ENCODE assay signal across 21 mouse cellular contexts in genomic region chr12:70648812-70649188, GRCm38 (mm10).
DNase-seq lines count a peak whose midpoint lies in the region; ATAC-seq and TF ChIP-seq lines count a peak whose summit lies in the region.
"Had no signal": no experiment of that assay in that cellular context is flagged by ENCODE, and none has a peak within 500 bp of the region (broad histone marks: within the 10 kb centered on the region; RNA-seq: fewer than 3 reads in every experiment).

No protein-coding gene starts in this region.

- no peak overlapping the region for H3K9ac ChIP-seq in forebrain, postnatal 0 days
- no peak overlapping the region for H3K9ac ChIP-seq in forebrain, embryonic 13.5 days
- H3K9ac ChIP-seq in heart, embryonic 14.5 days (ENCODE audit: low read length): no peak overlapping the region
- H3K9ac ChIP-seq in lung, embryonic 15.5 days: no peak overlapping the region
- H3K9ac ChIP-seq in stomach, embryonic 16.5 days (ENCODE audit: low read length): no peak overlapping the region
- H3K9ac ChIP-seq: kidney, embryonic 15.5 days; liver, embryonic 12.5 days; neural tube, embryonic 13.5 days had no signal

- H3K4me1 ChIP-seq in forebrain, postnatal 0 days (ENCODE audit: insufficient read depth): 0 out of 2 replicates have a peak, but pooled peaks cover 3% of the 10 kb centered on the region
- no peaks in the 10 kb centered on the region for H3K4me1 ChIP-seq in forebrain, embryonic 13.5 days
- H3K4me1 ChIP-seq in heart, embryonic 14.5 days (ENCODE audit: control insufficient read depth in 2 of 2, insufficient read depth in 2 of 2, low read length in 2 of 2): peaks cover 21 to 41% of the 10 kb centered on the region in 2 experiments
- peaks cover 18% of the 10 kb centered on the region for H3K4me1 ChIP-seq in lung, embryonic 15.5 days
- no peaks in the 10 kb centered on the region for H3K4me1 ChIP-seq in lung, adult 2 months (ENCODE audit: control insufficient read depth, insufficient read depth, low read length)
- peaks cover 4% of the 10 kb centered on the region; the same call in 1 of the 2 replicates for H3K4me1 ChIP-seq in stomach, embryonic 16.5 days (ENCODE audit: control insufficient read depth, insufficient read depth, low read length)
- no peaks in the 10 kb centered on the region for H3K4me1 ChIP-seq in hindbrain, embryonic 10.5 days (replicated peaks)
- H3K4me1 ChIP-seq: kidney, embryonic 15.5 days; neural tube, embryonic 13.5 days had no signal

- H3K9me3 ChIP-seq in forebrain, postnatal 0 days (ENCODE audit: low read length): no peaks in the 10 kb centered on the region
- no peaks in the 10 kb centered on the region for H3K9me3 ChIP-seq in forebrain, embryonic 13.5 days (replicated peaks)
- no peaks in the 10 kb centered on the region for H3K9me3 ChIP-seq in heart, embryonic 14.5 days (ENCODE audit: control insufficient read depth, low read length)
- H3K9me3 ChIP-seq in lung, embryonic 15.5 days: no peaks in the 10 kb centered on the region
- no peaks in the 10 kb centered on the region for H3K9me3 ChIP-seq in stomach, embryonic 16.5 days (replicated peaks; ENCODE audit: control insufficient read depth, low read length)
- no peaks in the 10 kb centered on the region for H3K9me3 ChIP-seq in hindbrain, embryonic 10.5 days
- H3K9me3 ChIP-seq: kidney, embryonic 15.5 days; liver, embryonic 12.5 days; neural tube, embryonic 13.5 days had no signal

- H3K27me3 ChIP-seq in forebrain, postnatal 0 days (ENCODE audit: insufficient read depth, low read length): no peaks in the 10 kb centered on the region
- H3K27me3 ChIP-seq in forebrain, embryonic 13.5 days: no peaks in the 10 kb centered on the region
- no peaks in the 10 kb centered on the region for H3K27me3 ChIP-seq in heart, embryonic 14.5 days (ENCODE audit: control insufficient read depth, insufficient read depth, low read length)
- no peaks in the 10 kb centered on the region for H3K27me3 ChIP-seq in lung, embryonic 15.5 days
- no peaks in the 10 kb centered on the region for H3K27me3 ChIP-seq in stomach, embryonic 16.5 days (ENCODE audit: control insufficient read depth, insufficient read depth, low read length)
- no peaks in the 10 kb centered on the region for H3K27me3 ChIP-seq in hindbrain, embryonic 10.5 days (ENCODE audit: insufficient read depth, poor library complexity, severe bottlenecking)
- H3K27me3 ChIP-seq: kidney, embryonic 15.5 days; liver, embryonic 12.5 days; neural tube, embryonic 13.5 days had no signal

- no peak for TF ChIP-seq POLR2A in lung, adult 2 months (IDR thresholded peaks at IDR 0.05; ENCODE audit: borderline replicate concordance, extremely low read depth, low read depth, low read length)

- 66% methylated on average over 1 of the region's 1 CpGs for WGBS in forebrain, postnatal 0 days
- 91% methylated on average over 1 of the region's 1 CpGs for WGBS in forebrain, embryonic 13.5 days
- WGBS in heart, embryonic 14.5 days: 22% methylated on average over 1 of the region's 1 CpGs
- 60% methylated on average over 1 of the region's 1 CpGs for WGBS in lung, embryonic 15.5 days
- 70% methylated on average over 1 of the region's 1 CpGs for WGBS in lung, adult 2 months
- 56% methylated on average over 1 of the region's 1 CpGs for WGBS in stomach, embryonic 16.5 days
- WGBS in hindbrain, embryonic 10.5 days: 92% methylated on average over 1 of the region's 1 CpGs

- no peak overlapping the region for H3K27ac ChIP-seq in forebrain, postnatal 0 days (ENCODE audit: low read depth, low read length)
- H3K27ac ChIP-seq in forebrain, embryonic 13.5 days: no peak overlapping the region
- H3K27ac ChIP-seq in heart, embryonic 14.5 days (replicated peaks in 1 of 2; ENCODE audit: control insufficient read depth in 1 of 2, insufficient read depth in 1 of 2, low read depth in 2 of 2, low read length in 2 of 2): peak overlapping the region; percentile 73 to 81
- H3K27ac ChIP-seq in lung, embryonic 15.5 days: peak overlapping the region; percentile 33; the same call in 1 of the 2 replicates
- peak overlapping the region; percentile 67 for H3K27ac ChIP-seq in stomach, embryonic 16.5 days (ENCODE audit: low read length)
- no peak overlapping the region for H3K27ac ChIP-seq in hindbrain, embryonic 10.5 days
- H3K27ac ChIP-seq: kidney, embryonic 15.5 days; liver, embryonic 12.5 days; neural tube, embryonic 13.5 days had no signal

- ATAC-seq in forebrain, postnatal 0 days: no peak
- no peak for ATAC-seq in forebrain, embryonic 13.5 days
- no peak for ATAC-seq in heart, embryonic 14.5 days (ENCODE audit: insufficient number of reproducible peaks, insufficient read depth, low FRiP score, low read depth)
- no peak for ATAC-seq in lung, embryonic 15.5 days (ENCODE audit: borderline replicate concordance, extremely low read depth, low FRiP score, low TSS enrichment)
- ATAC-seq in stomach, embryonic 16.5 days (ENCODE audit: insufficient read depth, low FRiP score): no peak
- ATAC-seq: hindbrain, embryonic 16.5 days; intestine, postnatal 0 days; liver, embryonic 12.5 days had no signal

- no peak overlapping the region for H3K4me3 ChIP-seq in forebrain, postnatal 0 days (ENCODE audit: low read depth, low read length)
- no peak overlapping the region for H3K4me3 ChIP-seq in forebrain, embryonic 13.5 days
- no peak overlapping the region for H3K4me3 ChIP-seq in heart, embryonic 14.5 days (ENCODE audit: control insufficient read depth in 1 of 2, insufficient read depth in 1 of 2, low read depth in 1 of 2, low read length in 2 of 2)
- no peak overlapping the region for H3K4me3 ChIP-seq in lung, embryonic 15.5 days
- no peak overlapping the region for H3K4me3 ChIP-seq in lung, adult 2 months (replicated peaks; ENCODE audit: extremely low read depth, low read depth, low read length)
- H3K4me3 ChIP-seq in stomach, embryonic 16.5 days (replicated peaks; ENCODE audit: low read length): no peak overlapping the region
- H3K4me3 ChIP-seq in hindbrain, embryonic 10.5 days: no peak overlapping the region
- H3K4me3 ChIP-seq: kidney, embryonic 15.5 days; liver, embryonic 12.5 days; neural tube, embryonic 13.5 days had no signal

- DNase-seq in forebrain, postnatal 0 days: peak; percentile 37
- DNase-seq in heart, postnatal 4 days: no peak
- DNase-seq in lung, adult 2 months: no peak
- no peak for DNase-seq in hindbrain, embryonic 10.5 days (ENCODE audit: low spot score)
- DNase-seq: adrenal gland, postnatal 25 days; cerebellum, adult 11-12 months; embryo, embryonic 11 days; gastrocnemius, postnatal 25 days; midbrain, embryonic 14.5 days; spleen, adult 18-20 months; thymus, adult 18-20 months had no signal

- no peak overlapping the region for H3K4me2 ChIP-seq in forebrain, postnatal 0 days (ENCODE audit: low read depth)
- no peak overlapping the region for H3K4me2 ChIP-seq in forebrain, embryonic 13.5 days
- no peak overlapping the region for H3K4me2 ChIP-seq in heart, embryonic 14.5 days (ENCODE audit: low read length)
- no peak overlapping the region for H3K4me2 ChIP-seq in lung, embryonic 15.5 days
- H3K4me2 ChIP-seq in stomach, embryonic 16.5 days (ENCODE audit: low read depth, low read length): no peak overlapping the region
- H3K4me2 ChIP-seq: kidney, embryonic 15.5 days; liver, embryonic 12.5 days; neural tube, embryonic 13.5 days had no signal

- TF ChIP-seq CTCF in forebrain, postnatal 0 days (IDR thresholded peaks at IDR 0.05; ENCODE audit: low read depth): no peak
- TF ChIP-seq CTCF in lung, adult 2 months (IDR thresholded peaks at IDR 0.05; ENCODE audit: insufficient read depth, low read length): no peak

- H3K36me3 ChIP-seq in forebrain, postnatal 0 days (ENCODE audit: insufficient read depth): no peaks in the 10 kb centered on the region
- H3K36me3 ChIP-seq in forebrain, embryonic 13.5 days (ENCODE audit: poor library complexity, severe bottlenecking): no peaks in the 10 kb centered on the region
- H3K36me3 ChIP-seq in heart, embryonic 14.5 days (ENCODE audit: control insufficient read depth, insufficient read depth, low read length): no peaks in the 10 kb centered on the region
- no peaks in the 10 kb centered on the region for H3K36me3 ChIP-seq in lung, embryonic 15.5 days
- H3K36me3 ChIP-seq in stomach, embryonic 16.5 days (ENCODE audit: control insufficient read depth, insufficient read depth, low read length): no peaks in the 10 kb centered on the region
- no peaks in the 10 kb centered on the region for H3K36me3 ChIP-seq in hindbrain, embryonic 10.5 days
- H3K36me3 ChIP-seq: G1E; kidney, embryonic 15.5 days; liver, embryonic 12.5 days; neural tube, embryonic 13.5 days had no signal

Comparison
In these comparisons a context has a peak if more than half of its experiments do, and no peak if none do; other contexts are left out.
1. H3K27ac ChIP-seq: peak in heart, embryonic 14.5 days (2 of 2), lung, embryonic 15.5 days (single experiment) and stomach, embryonic 16.5 days (single experiment); none in forebrain, postnatal 0 days (single experiment), forebrain, embryonic 13.5 days (single experiment) and hindbrain, embryonic 10.5 days (single experiment).